Mouse (Mus musculus) monocyte, adult 5-6 weeks (primary cell): ENCODE measurements around the gene Cdk17. TPM values are rescaled to one million over a fixed set of nuclear protein-coding genes. Genes with fewer than 3 reads are reported as not detected.

Experiments
- ATAC-seq: fragments of 153-309, 156-312 bp; replicated peaks from 2 replicates; pipeline ENCODE4 v1.8.0; 2017; ENCODE audit warnings: mild to moderate bottlenecking; ENCODE audit not compliant: low TSS enrichment, insufficient number of reproducible peaks, severe bottlenecking, poor library complexity, low FRiP score
- total RNA-seq: library from RNA; stranded (forward); fragments of 200-1000, 200-491, 200-594 nt; gene quantifications from 3 replicates; pipeline ENCODE4 v1.2.3, GENCODE M21; 2017

Gene Cdk17
- total RNA-seq, 1 experiment from 2014 or later: 103 TPM

- ATAC-seq: no peak
Observed at GRCm38 (mm10) chr10:93247422-93247821, 86.7 kb downstream of the Cdk17 start.

DNA sequence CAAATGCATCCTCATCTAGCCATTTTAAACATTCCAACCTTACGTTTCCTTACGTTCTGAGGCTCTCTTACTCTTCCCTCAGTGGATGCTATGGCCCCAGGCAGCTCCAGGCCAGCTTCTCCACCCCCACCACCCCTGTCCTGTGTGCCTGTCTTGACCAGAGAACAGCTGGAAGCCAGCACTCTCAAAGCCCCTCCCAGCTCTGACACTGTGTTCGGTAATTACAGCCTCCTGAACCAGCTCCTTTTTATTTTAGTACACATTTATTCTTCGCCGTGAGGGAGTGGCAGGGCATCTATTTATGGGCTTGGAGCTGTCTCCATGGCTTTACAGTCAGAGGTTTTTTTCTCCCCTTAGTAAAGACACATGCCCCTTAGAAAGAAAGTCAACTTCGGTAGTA, 87.2 kb downstream of the Cdk17 start:
- ATAC-seq: no peak

DNA sequence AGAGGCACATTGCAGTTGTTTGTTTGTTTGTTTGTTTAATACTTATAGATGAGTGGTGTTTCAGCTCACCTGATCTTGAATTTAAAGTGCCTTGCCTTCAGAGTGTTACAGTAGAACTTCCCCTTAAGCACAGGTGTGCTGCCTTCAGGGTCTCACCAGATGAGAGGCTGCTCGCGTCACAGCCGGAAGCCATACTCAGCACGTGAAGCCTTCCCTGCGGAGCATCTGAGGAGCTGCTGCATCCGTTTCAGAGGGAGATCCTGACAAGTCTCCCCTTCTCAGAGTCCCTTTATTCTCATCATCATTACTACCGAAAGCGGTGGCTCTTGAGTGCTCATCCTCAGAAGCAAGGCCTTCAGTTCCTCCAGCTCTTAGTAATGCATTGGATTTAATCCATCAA, 87.7 kb downstream of the Cdk17 start:
- ATAC-seq: no peak

DNA sequence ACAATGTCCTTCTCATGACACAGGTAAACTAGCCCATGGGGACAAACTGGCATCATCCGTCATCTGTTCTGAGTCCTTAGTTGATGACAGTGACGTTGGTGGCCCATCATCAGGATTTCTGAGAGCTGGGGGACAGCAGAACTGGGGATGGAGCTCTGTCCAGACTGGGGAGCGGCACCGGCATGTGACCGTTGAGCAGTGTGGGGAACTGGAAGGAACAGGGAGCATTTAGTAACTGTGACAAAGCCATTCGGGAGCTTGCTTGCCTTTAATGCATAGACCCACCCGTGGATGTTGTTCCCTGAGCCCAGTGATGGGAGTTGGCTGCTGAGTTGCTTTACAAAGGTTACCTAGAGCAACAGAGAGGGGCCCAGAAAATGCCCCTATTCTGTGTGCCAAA, 89.2 kb downstream of the Cdk17 start:
- no peak for ATAC-seq

DNA sequence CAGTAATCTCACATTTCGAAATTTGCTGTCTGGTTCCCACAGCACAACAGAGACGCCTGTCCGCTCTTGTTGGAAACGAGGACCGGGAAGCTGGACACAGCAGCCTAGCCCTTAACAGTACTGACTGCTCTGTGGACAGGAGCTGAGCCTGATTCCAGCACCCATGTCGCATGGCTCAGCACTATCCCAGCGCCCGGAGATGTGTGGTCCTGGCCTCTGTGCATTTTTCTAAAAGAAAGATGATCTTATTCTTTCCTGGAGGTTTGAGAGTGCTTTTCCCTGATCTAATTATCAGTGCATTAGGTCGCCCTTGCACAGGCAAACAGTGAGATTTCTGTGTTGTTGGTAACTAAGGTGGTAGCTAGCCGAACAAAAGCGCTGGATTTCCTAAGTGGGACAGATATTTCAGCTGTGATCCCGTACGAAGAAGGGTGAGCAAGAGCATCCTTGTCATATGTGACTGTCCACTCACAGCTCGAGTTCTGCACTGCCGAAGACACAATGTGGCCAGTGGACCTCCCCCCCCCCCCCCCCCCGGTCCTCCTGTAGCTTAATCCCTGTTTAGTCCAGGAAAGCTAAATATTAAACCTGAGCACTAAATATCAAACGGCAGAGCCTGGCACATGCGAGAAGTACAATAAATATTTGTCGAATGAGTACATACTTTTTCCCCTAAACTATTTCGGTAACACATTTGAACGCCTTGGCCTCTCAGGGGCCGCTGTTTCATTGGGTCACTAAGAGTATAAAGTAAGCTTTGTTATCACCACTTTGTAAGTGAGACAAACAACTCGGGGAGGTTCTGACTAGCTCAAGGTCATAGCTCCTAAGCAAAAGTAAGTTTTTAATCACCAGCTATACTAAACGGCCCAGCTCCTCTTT, 90.0 kb downstream of the Cdk17 start:
- no peak for ATAC-seq

DNA sequence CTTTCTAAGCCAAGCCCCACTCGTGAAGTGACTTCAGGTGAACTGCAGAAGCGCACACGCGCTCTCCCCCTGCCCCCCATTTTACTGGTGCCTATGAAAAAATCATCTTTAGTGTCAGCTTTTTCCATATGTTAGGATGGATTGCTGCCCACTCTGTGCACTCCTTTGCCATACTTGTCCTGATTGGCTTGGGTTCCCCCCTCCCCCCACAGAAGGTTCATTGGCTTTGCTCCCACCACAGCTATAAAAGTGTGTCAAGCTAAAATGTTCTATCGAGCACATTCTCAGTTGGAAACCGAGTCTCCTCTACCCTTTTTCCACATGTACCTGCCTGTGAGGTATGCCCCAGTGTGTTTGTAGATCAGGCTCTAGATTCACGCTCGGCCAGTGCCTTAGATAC, 90.8 kb downstream of the Cdk17 start:
- no peak for ATAC-seq

DNA sequence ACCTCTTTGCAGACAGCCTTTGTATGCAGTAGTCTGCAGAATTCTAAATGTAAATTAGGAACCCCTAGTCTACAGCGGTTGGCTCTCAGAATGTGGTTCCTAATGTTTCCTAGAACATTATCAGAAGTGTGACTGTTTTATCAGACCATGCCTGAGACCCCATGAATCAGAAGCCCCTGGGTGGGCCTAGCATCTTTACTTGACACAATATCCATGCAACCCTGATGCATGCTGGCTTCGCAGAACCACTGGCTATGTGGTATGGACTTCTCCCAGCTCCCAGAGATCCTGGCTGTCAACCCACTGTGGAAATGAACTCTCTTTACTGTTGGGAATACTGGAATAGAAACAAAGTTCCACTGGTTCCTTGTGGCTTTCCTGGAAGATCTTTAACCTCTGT, 92.0 kb downstream of the Cdk17 start:
- ATAC-seq: no peak

GRCm38 (mm10) chr10:93253156-93253555, 92.5 kb downstream of the Cdk17 start:
- ATAC-seq: no peak

DNA sequence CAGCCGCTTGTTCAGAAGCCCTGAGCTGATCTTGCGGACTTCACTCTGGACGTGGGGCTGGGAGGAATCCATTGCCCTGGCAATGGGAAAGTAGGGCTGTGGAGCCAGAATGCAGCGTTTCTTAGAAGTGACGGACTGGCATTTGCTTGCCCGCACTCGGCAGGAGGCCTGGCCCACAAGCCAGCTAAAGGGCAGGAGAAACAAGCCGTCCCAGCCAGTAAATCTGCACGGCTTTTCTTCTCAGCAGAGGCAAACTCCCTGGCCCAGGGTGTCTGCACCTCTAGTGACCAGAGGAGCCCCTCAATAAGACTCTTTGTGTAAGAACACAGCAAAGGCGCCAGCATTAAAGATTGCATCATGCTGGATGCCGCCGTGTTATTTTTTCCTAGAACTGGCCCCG, 94.6 kb downstream of the Cdk17 start:
- no peak for ATAC-seq

DNA sequence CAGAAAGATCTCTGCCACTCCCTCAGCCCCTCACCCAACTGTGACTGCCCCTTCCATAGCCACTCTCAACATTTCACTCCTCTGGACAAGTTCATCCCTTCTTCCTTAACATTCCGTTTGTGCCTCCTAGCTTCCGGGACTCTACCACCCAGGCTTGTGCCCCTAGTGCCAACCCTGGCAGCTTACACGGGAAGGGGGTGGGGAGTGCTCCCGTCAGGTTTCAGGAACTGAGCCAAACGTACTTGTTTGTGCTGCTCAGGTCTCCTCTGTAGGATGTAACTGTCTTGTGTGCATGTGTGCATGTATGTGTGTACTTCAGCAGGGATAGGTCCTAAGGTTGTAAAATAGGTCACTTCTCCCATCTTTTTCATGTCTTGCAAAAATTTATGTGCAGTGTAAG, 99.2 kb downstream of the Cdk17 start:
- no peak for ATAC-seq

DNA sequence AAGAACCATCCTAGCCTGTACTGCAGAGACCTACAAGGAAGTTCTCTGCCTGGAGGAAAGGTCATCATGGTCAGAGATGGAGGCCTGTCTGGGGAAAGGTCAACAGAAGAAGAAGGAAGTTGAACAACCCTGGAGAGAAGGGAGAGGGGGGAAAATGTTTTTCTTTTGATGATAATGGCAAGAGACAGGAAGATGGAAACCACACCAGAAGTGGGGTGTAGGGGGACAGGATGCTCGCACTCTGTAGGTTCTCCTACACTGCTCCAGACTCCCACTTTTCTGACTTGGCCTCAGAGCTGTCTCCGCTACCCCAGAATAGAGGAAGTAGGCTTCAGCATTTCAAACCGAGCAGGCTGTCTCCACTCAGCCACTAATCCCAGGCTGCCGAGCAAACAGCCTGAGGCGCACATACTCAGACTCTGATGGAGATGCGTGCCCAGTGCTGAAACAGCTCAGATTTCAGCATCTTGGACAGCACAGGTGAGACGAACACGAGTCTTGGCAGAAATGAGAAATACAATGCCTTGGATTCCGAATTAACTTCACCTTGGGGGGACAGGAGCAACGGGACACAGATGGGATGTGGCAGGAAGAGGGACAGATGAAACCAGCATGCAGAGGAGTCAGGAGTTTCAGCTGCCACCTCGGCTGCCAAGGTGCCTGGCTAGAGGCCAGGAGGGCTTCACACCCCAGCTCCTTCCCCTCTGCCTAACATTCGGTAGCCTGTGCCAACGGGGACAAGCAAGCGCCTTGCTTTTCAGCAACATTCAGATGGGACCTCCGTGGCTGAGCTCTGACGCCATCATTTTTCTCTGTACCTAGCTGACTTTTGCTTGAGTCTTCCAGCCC, 100.7 kb downstream of the Cdk17 start:
- peak; percentile 76 for ATAC-seq

DNA sequence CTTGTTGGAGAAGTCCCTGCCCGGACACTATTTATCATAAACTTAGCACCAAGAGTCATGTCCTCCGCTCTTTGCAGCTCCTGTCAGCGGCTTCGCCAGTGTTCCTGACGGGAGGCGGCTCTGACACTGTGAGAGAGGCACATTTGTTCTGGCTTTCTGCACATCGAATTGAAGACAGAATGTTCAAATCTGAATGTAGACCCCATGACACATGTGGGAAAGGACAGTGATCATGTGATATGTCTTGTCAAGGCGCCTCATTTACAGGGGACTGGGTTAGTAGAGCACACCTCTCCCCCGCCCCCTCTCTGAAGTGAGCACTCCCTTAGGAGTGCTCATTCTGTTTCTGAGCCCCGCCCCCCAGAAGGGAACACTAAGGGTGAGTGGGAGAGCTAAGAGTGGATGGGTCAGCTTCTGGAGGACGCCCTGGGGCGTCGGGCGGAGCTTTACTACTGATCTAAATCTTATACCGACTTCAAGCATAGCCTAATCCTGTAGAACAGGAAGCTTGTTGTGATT, 101.4 kb downstream of the Cdk17 start:
- ATAC-seq: peak; percentile 50

GRCm38 (mm10) chr10:93263431-93263830, 102.8 kb downstream of the Cdk17 start:
- no peak for ATAC-seq

DNA sequence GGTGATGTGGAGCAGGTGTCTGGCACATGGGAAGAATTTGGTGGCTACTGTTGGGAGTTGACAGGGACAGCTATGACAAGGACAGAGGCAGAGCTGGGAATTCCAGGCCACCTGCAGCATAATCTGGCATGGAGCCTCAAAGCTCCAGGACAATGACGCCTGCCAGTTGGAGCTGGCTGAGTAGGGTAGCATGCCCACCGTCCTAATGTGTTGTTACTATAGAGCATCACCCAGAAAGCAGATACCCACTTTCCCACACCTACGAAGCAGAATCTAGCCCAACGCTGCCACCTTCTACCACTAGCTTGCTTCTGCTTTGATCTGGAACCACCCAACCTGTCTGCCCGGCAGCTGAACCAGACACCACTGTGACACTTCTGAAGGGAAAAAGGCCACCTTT, 103.3 kb downstream of the Cdk17 start:
- ATAC-seq: no peak

- ATAC-seq: no peak
Observed at GRCm38 (mm10) chr10:93265833-93266232, 105.2 kb downstream of the Cdk17 start.

DNA sequence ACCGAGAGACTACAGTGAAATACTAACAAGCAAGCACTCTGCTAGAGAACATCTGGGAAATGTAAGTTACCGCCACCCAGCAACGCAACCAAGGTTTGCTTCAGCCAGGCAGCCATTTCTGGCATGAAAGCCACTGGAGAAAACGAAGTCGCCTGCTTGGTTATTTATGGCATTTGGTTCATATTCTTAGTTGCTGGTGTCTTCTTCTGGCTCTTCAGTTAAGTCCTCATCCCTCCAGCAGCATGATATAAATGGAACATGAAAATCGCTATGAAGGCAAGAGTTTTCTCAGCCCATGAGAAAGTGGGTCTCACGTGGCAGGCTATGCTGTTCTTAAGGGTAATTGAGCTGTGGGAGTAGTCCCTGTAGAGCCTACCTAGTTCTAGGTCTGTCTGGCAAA, 105.8 kb downstream of the Cdk17 start:
- no peak for ATAC-seq

GRCm38 (mm10) chr10:93267509-93267908, 106.8 kb downstream of the Cdk17 start:
- ATAC-seq: no peak

DNA sequence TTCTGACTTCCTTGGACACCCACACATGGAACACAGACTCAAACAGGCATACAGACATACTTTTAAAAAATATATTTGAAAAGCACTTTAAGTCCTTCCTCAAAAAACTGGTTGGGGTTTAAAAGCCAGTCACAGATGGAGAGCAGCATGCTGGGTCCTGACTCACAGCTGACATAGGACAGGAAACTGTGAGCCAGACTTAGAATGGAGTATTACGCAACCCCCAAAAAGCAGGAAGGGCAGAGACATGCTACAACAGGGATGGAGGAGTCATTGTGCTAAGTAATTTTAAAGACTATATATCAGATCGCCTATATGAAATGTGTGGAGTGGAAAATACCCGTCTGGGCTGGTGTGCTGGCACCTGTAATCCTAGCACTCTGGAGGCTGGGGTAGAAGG, 107.7 kb downstream of the Cdk17 start:
- ATAC-seq: peak; percentile 78

DNA sequence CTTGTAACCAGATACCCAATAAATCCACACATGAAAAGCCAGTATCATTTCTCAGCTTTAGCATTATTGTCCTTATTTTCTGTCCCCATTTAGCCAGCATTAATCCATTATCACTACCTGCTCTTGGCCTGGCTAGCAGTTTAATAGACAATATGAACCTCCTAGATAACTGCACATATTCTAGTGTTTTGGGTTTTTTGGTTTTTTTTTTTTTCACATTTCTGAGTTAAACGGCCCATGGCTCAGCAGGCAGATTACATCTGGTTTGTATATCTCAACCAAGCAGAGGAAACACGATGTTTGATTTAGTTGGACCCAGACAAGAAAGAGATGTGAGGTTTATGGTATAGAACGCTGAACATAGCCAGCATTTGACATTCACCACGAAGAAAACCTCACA, 109.1 kb downstream of the Cdk17 start:
- no peak for ATAC-seq
